Mouse (Mus musculus) forebrain, embryonic 15.5 days (tissue): Measurements from ENCODE around the gene Inpp5a. TPM values are rescaled to one million over a fixed set of nuclear protein-coding genes. Genes with fewer than 3 reads are reported as not detected.

ENCODE experiments used
- polyA plus RNA-seq: library from polyadenylated mRNA; unstranded; fragments of >200 nt; fragmentation: Nextera tagmentation; extraction: Ambion mirVana; gene quantifications from 2 replicates; pipeline ENCODE4 v1.2.1, GENCODE M21; 2015

Gene Inpp5a
- polyA plus RNA-seq, 1 experiment from 2014 or later, result 12.7 TPM

Other genes with a start within 250 kb of the Inpp5a start
- gene Lrrc27, start 176.1 kb upstream of the Inpp5a start, polyA plus RNA-seq, result 2.8 and 4.7 TPM in 2 replicates
- 0.93 and 0.98 TPM in 2 replicates for gene Stk32c, start 175.8 kb upstream of the Inpp5a start, polyA plus RNA-seq
- 5.1 and 5.9 TPM in 2 replicates for gene Pwwp2b, start 140.6 kb upstream of the Inpp5a start, polyA plus RNA-seq
- gene Nkx6-2, start 193.7 kb downstream of the Inpp5a start, polyA plus RNA-seq, result 0.68 and 0.75 TPM in 2 replicates